Mouse (Mus musculus): ENCODE results near the gene Nexn.
"Not testable (repeated sequence)": the region's sequence is repeated elsewhere in the genome, so short reads cannot be mapped to it uniquely, and the experiment has no call there.

The Nexn gene

DNA sequence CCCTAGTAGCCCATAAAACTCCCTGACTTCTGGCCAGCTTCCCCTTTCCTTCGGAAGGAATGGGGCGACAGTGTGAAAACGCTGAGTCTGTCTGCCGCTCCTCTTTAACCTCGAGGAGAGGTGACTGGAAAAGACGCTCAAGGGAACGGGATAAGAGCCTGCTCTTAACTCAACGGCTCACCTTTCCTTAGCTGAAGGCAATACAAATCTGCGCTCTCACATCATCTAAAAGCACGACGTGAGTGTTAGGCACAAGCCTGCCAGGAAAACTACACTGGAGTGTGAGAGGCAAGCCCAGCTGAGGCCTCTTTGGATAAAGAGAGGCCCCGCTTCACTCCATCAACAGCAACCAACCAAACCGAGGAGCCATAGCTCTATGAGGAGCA is at the start of gene Nexn:
Nexn (minus strand) TSS at position 315 of the 386 bp plus-strand sequence.
- DNase-seq = no peak

GRCm38 (mm10) chr3:152315613-152316012 is 49.5 kb upstream of the Nexn start:
- DNase-seq = peak; percentile 93

- DNase-seq = not testable (repeated sequence)
Observed at GRCm38 (mm10) chr3:152314666-152315065, 48.5 kb upstream of the Nexn start.

DNA sequence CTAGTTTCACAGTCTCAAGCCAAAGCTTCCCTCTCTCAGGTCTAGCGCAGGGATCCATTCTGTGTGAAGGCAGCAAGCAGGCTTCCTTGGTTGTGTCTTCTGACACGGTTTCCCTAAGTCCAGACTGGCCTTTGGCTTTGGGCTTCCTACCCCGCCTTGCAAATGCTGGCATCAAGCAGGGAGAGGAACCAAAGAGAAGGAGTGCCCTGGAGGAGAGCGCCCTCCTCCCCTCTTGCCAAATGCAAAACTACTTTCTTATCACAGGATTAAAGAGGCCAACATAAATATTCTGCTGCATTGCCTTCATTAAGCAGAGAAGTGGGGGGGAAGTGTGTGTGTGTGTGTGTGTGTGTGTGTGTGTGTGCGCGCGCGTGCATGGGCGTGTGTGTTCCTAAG is 43.1 kb upstream of the Nexn start:
- DNase-seq = no peak

DNA sequence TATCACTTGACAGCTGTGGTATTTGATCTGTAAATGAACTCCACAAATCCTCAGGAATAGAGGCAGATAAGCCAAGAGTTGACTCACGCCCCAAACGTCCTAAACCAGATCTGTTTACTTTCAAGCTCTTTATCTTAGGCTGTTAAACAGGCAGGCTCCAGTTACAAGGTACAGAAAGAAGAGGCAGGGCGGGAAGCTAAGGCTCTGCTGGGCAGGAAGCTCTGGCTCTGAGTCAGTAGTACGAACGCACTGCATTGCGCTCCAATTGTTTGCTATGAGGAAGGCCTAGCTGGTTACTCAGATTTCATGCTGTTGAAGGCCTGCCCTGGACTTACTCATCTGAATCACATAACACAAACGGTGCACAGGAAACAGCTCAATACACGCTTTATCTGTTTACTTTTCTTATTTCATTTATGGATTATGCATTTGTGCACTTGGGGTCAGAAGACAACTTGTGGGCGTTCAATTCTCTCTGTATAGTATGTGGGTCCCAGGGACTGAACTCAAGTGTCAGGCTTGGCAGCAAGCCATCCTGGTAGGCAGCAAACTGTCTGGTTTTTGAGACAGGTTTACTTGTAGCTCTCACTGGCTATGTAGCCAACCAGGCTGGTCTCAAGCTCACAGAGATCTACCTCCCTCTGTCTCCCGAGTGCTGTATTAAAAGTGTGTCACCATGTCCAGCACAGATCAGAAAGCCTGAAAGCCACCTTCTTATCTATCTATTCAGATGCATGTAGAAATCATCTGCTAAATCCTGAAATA is 42.5 kb upstream of the Nexn start:
- DNase-seq = peak; percentile 37

DNA sequence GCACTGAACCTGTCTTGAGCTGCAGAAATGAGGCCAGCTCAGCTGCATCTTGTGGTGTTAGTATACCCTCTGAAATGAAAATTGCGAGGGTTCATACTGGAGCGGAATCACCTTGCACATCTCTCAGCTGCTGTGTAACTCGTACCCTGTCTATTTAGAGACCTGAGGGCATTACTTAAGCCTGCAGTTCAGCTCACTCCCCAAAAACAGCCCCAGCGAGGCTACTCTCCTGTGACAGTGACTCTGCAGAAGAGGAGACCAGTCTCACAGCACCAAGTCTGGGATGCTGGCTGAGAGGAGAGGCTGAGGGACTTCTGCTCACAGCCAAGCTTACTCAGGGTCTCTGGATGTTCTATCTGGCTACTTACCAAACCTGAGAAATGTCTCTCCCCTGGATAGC is 39.8 kb upstream of the Nexn start:
- DNase-seq = no peak

GRCm38 (mm10) chr3:152305080-152305479 is 38.9 kb upstream of the Nexn start:
- DNase-seq = no peak

- DNase-seq = no peak
Observed at GRCm38 (mm10) chr3:152304093-152304815, 38.1 kb upstream of the Nexn start.

GRCm38 (mm10) chr3:152302991-152303390 is 36.8 kb upstream of the Nexn start:
- no peak for DNase-seq

GRCm38 (mm10) chr3:152300376-152301337 is 34.5 kb upstream of the Nexn start:
- DNase-seq = no peak

- DNase-seq = no peak
Observed at GRCm38 (mm10) chr3:152295896-152296295, 29.7 kb upstream of the Nexn start.

- no peak for DNase-seq
Observed at GRCm38 (mm10) chr3:152294400-152294799, 28.2 kb upstream of the Nexn start.

GRCm38 (mm10) chr3:152293530-152294181 is 27.5 kb upstream of the Nexn start:
- DNase-seq = no peak

GRCm38 (mm10) chr3:152291895-152292294 is 25.7 kb upstream of the Nexn start:
- DNase-seq = no peak

- DNase-seq = no peak
Observed at GRCm38 (mm10) chr3:152290175-152290798, 24.1 kb upstream of the Nexn start.

DNA sequence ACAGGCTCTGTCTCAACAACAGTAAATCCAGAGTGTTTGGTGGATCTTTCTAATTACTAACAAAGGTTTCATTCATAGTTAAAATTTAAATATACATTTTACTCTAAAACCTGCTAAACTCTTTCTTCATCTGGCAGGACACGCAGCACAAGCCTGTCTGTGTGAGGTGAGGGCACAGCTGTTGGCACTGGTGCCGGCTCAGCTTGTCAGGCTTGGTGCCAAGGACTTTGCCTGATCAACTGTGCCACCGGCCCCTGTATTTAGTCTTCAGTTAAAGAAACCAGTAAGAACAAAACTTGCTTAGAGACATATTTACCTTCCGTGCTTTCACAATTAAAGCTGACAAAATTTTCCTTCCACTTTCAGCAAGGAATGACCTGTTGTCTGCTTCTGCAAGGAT is 22.6 kb upstream of the Nexn start:
- peak; percentile 33 for DNase-seq

DNA sequence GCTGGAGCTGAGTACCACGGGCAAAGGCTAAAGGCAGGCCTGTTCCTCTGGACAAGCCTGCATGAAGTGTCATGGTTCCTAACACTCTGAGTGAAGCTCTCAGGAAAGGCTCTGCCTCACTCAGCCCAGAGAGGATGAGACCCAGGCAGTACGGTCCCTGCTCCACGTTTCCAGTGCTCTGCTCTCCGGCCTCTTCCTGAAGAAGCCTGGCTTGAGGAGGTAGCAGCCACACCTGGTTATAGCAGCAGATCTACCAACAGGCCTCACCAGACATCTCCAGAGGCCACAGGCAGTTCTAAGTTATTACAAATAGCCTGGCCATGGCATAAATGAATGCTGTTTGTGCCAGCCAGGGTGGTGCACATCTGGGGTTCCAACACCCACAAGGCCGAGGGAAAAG is 22.1 kb upstream of the Nexn start:
- no peak for DNase-seq

GRCm38 (mm10) chr3:152287810-152288209 is 21.7 kb upstream of the Nexn start:
- no peak for DNase-seq

- no peak for DNase-seq
Observed at GRCm38 (mm10) chr3:152284759-152285158, 18.6 kb upstream of the Nexn start.

DNA sequence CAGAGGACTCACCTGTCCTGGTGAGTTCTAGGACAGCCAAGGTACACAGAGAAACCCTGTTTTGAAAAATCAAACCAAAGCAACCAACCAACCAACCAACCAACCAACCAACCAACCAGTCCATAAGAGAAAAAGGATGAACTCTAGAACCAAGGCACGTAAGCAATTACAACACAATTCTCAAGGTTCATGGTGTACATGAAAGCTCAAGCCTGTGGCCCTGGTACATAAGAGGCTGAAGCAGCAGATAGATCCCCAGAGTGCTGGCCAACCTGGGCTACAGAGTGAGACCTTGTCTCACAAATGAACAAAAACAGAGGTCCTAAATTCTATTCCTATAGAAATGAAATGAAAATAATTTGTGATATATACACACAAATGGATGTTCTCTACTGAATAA is 18.2 kb upstream of the Nexn start:
- no peak for DNase-seq

GRCm38 (mm10) chr3:152282126-152282525 is 16.0 kb upstream of the Nexn start:
- no peak for DNase-seq

DNA sequence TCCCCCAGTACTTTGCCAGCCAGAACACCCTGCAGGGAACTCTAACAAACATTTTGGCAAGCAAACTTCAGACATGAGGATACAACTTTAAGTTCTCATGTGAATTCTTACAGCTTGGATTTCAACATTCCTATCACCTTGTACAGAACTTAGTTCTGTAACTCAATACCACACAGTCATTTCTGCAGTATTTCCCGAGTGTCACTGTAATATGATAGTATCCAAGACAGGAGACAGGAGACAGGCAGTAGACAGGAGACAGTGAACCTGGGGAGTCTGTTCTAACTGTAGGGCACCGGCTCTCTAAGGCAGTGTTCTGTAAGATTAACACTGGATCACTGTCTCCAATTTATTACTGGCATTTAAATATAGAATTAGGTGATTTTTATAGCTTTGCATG is 12.3 kb upstream of the Nexn start:
- DNase-seq = no peak
